Mouse (Mus musculus) brain, adult 2 months (tissue): ENCODE data around the gene Hist1h1b.
"Not testable (repeated sequence)": the region's sequence is repeated elsewhere in the genome, so short reads cannot be mapped to it uniquely, and the experiment has no call there.

Experiments
- DNase-seq: peaks from one replicate; pipeline ENCODE4 v3.0.0; 2011; ENCODE audit warnings: low read depth, low spot score

Hist1h1b gene

DNA sequence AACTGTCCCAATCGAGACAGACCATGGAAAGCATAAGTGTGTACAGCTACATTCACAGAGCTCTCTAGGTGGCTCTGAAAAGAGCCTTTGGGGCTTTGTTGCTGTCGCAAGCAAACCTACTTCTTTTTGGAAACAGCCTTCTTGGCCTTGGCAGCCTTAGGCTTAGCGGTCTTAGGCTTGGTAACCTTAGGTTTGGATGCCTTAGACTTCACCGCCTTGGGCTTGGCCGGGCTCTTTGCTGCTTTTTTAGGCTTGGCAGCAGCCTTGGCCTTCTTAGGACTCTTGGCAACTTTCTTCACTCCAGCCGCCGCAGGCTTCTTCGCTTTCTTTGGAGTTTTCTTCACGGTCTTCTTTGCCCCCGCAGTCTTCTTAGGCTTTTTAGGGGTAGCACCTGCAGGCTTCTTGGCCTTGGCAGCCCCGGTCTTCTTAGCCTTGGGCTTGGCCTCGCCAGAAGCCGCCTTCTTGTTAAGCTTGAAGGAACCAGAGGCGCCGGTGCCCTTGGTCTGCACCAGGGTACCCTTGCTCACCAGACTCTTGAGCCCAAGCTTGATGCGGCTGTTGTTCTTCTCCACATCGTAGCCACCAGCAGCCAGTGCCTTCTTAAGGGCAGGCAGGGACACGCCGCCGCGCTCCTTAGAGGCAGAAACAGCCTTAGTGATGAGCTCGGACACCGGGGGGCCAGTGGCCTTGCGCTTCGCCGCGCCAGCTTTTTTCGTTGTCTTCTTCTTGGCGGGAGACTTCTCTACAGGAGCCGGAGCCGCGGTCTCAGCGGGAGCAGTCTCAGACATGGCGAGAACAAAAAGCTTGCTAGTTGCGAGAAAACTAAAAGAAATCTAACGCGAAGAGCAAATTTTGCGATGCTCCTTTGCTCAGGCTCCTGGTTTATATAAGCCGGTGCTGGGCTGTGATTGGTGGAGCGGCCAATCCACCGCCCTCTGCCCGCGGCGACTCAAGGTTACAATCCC, at the start of gene Hist1h1b:
Hist1h1b (minus strand) TSS at position 859 of the 965 bp plus-strand sequence.
- peak; percentile 89 for DNase-seq

- no peak for DNase-seq
Measured at GRCm38 (mm10) chr13:21828511-21828910, 48.1 kb upstream of the Hist1h1b start.

DNA sequence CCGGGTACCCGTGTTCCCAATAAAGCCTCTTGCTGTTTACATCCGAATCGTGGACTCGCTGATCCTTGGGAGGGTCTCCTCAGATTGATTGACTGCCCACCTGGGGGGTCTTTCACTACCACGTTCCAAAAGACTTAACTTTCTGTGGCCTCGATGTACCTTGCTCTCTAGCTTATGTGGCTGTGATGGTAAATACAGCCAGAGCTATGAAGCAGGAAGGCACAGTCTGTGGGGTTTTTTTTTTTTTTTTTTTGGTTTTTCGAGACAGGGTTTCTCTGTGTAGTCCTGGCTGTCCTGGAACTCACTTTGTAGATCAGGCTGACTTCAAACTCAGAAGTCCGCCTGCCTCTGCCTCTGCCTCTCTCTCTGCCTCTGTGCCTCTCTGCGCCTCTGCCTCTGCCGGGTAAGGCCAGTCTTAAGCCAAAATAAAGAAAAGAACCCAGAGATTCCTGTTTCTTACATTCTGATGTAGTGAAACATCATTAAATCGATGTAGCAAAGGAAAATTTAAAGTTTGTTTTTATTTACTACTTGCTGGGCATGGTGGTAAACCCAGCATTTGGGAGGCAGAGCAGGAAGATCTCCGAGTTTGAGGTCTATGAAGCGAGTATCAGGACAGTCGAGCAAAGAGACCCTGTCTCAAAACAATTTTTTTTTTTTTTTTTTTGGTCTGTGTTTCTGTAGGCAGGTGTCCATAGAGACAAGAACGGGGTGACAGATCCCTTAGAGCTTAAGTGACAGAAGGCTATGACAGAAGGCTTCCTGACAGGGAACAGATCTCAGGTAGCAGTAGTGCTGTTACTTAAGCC, 39.9 kb upstream of the Hist1h1b start:
- not testable (repeated sequence) for DNase-seq

- DNase-seq, result not testable (repeated sequence)
Measured at GRCm38 (mm10) chr13:21812092-21812491, 31.7 kb upstream of the Hist1h1b start.

DNA sequence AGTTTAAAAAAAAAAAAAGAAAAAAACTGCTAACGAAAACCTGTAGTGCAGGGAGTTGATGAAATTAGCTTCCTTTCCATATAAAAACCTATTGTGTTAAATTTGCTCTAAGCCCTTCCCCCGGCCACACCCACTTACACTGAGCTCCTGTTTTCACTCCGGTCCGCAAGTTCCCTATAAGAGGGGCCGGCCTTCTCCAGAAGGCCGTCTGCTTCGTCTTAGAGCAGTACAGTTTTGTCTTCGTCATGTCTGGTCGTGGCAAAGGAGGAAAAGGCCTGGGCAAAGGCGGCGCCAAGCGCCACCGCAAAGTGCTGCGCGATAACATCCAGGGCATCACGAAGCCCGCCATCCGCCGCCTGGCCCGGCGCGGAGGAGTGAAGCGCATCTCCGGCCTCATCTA, 31.1 kb upstream of the Hist1h1b start, which contains the start of gene Hist1h4m:
Hist1h4m (plus strand) TSS at position 208 of the 400 bp plus-strand sequence.
- DNase-seq, result not testable (repeated sequence)

DNA sequence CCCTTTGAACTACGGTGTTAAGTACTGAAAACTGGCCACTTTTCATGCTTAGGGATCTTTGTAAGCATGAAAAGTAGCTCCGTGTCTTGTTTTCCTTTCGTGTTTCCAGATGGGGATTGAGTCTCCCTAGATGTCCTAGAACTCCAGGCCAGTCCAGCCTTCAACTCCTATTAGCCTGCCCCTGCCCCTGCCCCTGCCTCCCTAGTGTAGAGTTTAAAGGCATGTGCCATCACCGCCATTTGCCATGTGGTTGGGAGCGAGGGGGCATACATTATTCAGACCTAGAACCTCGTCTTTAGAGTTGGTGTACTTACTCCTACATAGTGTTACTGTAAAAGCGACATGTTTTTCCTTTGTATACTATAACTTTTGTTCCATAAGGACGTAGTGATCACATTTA, 30.6 kb upstream of the Hist1h1b start:
- DNase-seq, result not testable (repeated sequence)

DNA sequence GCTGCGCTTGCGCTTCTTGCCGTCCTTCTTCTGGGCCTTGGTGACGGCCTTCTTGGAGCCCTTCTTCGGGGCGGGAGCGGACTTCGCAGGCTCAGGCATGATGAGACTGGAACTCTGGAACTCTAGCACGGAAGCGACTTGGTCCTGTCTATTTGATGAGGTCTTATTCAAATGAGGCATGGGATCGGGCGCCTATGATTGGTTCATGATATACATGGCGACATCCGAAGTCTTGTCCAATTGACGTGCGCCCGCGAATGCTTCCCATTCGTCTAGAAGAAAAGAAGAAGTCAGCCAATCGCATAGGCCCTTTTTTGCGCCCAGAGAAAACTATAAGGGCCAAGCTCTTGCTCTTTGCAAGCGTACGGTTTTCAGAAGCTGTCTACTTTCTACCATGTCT, 29.6 kb upstream of the Hist1h1b start, which contains the start of the genes Hist1h2bq and Hist1h2ao:
Hist1h2bq (minus strand) TSS at position 125 of the 400 bp plus-strand sequence.
Hist1h2ao (plus strand) TSS at position 393 of the 400 bp plus-strand sequence.
- not testable (repeated sequence) for DNase-seq

DNA sequence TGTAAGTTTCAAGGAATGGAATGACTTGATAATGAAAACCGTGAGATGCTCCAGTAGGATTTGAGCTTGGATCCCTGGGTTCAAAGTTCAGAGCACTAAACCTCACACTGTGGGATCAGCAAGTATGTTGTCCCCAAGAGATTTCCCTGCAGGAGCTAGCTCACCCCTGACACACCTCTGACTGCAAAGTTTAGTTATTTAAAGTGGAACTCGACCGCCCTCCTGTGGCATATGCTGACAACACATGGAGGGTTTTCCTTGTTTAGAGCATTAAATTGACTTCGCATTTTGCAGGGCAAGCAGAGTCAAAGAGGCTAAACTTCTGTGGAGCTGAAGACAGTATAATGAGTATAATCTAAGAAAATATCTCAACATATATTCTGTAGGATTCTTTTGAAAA, 22.6 kb upstream of the Hist1h1b start:
- not testable (repeated sequence) for DNase-seq

DNA sequence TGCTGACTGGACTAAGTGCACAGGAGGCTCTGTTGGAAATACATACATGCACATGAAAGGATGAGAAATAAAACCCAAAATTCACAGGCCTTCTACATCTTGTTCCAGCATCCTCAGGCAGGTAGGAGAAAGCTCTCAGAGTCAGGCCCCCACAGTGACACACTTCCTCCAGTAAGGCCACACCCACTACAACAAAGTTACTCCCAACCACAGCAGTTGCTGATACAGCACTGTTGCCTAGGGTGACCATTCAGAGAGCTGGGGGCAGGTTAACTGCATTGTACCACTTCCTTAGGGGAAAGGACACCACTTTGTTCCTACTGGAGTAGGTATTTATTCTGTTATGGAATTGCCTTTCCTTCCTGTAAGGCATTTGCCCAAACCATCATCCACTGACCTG, 16.7 kb upstream of the Hist1h1b start:
- not testable (repeated sequence) for DNase-seq

GRCm38 (mm10) chr13:21795584-21795983, 15.2 kb upstream of the Hist1h1b start:
- DNase-seq, result no peak

DNA sequence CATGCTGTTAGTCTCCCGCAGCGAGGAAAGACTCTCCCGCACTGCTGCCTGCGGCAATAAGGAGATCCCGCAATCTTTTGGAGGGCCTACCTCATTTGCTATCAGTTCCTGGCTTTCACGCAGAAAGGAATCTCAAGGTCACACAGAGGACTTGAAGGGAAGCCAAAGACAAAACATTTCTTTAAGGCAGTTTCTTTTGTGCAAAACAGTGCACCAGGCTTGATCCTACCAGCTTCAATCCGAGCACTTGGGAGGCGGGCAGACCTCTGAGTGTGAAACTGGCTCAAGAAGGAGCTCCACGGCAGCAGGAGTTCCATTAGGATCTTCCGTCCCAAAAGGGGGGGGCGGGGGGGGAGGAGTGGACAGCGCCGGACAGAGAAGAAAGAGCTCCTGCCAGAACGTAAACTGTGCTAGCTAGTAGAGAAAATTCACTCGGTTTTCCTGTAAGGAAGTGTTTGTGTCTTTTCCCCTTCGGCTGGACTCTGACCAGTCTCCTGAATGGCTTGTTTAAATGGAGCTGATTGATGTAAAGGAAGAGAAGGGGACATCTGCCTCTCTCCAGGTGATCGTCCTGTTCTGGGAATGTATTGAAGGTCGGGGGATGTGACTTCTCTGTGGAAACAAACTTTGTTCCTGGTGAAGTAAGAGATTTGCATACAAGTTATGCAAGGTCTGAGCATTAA, 10.3 kb upstream of the Hist1h1b start:
- DNase-seq, result no peak

- DNase-seq, result no peak
Measured at GRCm38 (mm10) chr13:21789925-21790324, 9.5 kb upstream of the Hist1h1b start.

GRCm38 (mm10) chr13:21787760-21788593, 7.6 kb upstream of the Hist1h1b start:
- DNase-seq, result no peak

- peak; percentile 99 for DNase-seq
Measured at GRCm38 (mm10) chr13:21786899-21787629, 6.6 kb upstream of the Hist1h1b start, which contains the start of the genes Hist1h2an and Hist1h2bp. Hist1h2an (minus strand) TSS chr13:21787218. Hist1h2bp (plus strand) TSS chr13:21787461.

DNA sequence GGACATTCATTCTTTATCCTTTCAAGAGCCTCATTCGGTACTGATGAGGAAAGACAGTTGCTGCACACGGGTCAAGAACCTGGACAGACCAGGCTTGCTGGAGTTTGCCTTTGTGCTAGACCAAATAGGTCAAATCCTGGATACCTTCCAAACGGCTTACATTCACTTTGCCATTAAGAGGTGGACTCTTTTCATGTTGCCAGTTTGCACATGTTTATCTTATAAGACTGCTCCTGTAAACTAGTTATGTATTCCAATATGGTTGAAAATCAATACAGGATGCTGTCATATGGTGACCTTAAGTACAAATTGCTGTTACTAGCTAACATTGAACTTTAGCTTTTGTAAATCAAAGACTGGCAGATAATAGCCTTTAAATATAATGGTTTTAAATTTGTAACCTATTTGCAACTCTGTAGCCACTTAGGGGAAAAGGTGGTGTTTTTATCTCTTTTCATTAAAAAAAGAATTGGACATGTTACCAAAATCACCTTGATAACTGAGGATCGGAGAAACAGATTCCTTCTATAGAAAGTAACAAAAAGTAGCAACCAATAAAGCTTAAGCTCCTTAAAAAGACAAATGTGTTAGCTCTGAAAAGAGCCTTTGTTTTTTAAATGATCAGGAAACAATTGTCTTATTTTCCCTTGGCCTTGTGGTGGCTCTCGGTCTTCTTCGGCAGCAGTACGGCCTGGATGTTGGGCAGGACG, 5.9 kb upstream of the Hist1h1b start:
- DNase-seq, result no peak

DNA sequence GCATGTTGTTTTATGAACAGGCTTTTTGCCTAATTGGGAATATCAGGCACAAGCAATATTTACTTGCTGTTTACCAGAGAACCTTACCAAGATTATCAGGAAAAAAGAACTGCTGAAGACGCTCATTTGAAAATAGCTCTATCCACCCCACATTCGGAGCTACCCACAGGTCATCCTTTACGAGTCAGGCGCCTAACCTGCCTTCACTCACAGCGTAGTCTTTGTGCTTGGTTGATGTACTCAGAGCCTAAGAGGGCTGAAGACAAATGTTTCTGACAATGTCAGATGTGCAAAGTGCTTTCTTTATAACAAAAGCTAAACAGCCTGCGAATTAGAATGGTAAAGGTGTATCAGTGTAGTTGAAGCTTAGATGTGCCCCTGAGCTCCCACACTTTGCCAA, 3.9 kb upstream of the Hist1h1b start:
- no peak for DNase-seq

- peak; percentile 62 for DNase-seq
Measured at GRCm38 (mm10) chr13:21783734-21784161, 3.3 kb upstream of the Hist1h1b start.

DNA sequence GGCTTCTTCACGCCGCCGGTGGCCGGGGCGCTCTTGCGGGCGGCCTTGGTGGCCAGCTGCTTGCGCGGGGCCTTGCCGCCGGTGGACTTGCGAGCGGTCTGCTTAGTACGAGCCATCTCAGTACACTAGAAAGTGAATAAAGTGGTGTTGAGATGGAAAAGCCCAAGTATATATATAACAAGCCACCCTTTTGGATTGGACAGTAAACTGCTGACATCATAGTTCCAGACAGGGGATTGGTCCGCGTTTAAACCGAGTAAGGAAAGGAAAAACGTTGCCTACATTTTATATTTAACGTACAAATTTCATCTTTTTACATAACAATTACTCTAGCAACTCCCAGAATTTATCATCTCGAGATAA, 2.8 kb upstream of the Hist1h1b start, which contains the start of gene Hist1h3i:
Hist1h3i (minus strand) TSS at position 116 of the 363 bp plus-strand sequence.
- DNase-seq, result peak; percentile 96
